Mouse (Mus musculus): ENCODE measurements around the gene Hao1.

Hao1 gene

DNA sequence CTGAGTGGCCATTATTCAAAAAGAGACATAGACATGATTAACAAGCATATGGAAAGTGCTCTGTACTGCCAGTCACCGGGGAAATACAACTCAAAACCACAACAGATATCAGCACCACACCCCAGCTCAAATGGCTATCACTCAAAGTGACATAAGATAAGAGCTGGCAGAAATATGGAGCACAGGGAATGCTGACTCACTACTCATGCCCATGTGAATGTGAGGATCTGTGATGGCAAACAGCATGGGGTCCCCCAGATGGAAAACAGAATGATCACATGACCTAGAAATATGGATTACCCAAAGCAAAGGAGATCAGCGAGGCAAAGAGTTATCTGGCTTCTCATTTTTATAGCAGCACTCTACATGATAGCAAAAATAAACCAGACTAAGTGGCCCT lies 89.0 kb downstream of the Hao1 start:
- DNase-seq (ENCODE audit: low spot score): no peak

- no peak for DNase-seq (ENCODE audit: low spot score)
Measured at GRCm38 (mm10) chr2:134462321-134462720, 91.8 kb downstream of the Hao1 start.

- DNase-seq (ENCODE audit: low spot score): no peak
Measured at GRCm38 (mm10) chr2:134460831-134461230, 93.3 kb downstream of the Hao1 start.

DNA sequence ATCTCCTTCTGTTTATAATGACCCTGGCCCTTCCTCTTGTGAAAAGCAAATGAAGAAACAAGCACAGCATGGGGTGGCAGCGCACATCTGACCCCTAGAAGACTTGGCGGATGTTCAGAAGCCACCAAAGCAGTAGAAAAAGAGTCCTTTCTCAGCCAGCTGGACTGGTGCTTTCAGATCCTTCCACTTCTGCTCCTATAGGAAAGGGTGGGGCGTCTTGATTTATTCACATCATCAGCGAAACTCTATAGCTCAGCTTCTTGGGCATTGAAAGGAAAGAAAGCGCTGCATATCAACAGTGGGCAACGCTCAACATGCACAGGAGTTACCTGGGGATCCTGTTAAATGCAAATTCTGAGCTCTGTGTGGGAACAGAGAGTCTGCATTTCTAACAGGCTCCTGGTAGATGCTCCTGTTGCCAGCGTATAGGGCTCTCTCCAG lies 98.1 kb downstream of the Hao1 start:
- DNase-seq (ENCODE audit: low spot score): peak; percentile 15

- no peak for DNase-seq (ENCODE audit: low spot score)
Measured at GRCm38 (mm10) chr2:134452748-134453147, 101.4 kb downstream of the Hao1 start.

- DNase-seq (ENCODE audit: low spot score): no peak
Measured at GRCm38 (mm10) chr2:134450976-134451375, 103.2 kb downstream of the Hao1 start.
